Mouse (Mus musculus): Measurements from ENCODE around the gene Akap7.

- TF ChIP-seq CTCF (IDR thresholded peaks at IDR 0.05; ENCODE audit: extremely low read depth, insufficient read length, insufficient replicate concordance, low read depth, low read length), result no peak
- no peak for TF ChIP-seq POLR2A (IDR thresholded peaks at IDR 0.05; ENCODE audit: low read depth, low read length)
Measured at GRCm38 (mm10) chr10:25174872-25175271, 132.8 kb downstream of the Akap7 start.
